Mouse (Mus musculus) lung, embryonic 16.5 days (tissue): ENCODE measurements at regions not wholly inside any gene's neighbourhood (a gene's known extent, or its start where the extent isn't known, plus 50 kb on each side); places are given as distances from the start of the nearest gene placed in this dataset.
A peak's percentile ranks its signal among the peaks of the same experiment; 100 is the strongest.

ENCODE experiments used
- ATAC-seq: fragments of 200-750 bp; cut with Nextera tagmentation; 2 replicates; pipeline ENCODE4 v1.8.0; 2017; ENCODE audit warnings: low read depth, mild to moderate bottlenecking, moderate library complexity
- H3K27ac ChIP-seq: fragments of 300-500 bp; sonication (generic); 2 replicates; pipeline ENCODE4 v1.5.1; 2014; ENCODE audit warnings: mild to moderate bottlenecking, control low read depth, low read length
- H3K27me3 ChIP-seq: fragments of 300-500 bp; sonication (generic); 2 replicates; pipeline ENCODE4 v1.6.1; 2014; ENCODE audit warnings: low read depth, low read length, mixed read lengths; ENCODE audit not compliant: control insufficient read depth, insufficient read depth
- H3K36me3 ChIP-seq: fragments of 300-500 bp; sonication (generic); 2 replicates; pipeline ENCODE4 v1.6.1; 2014; ENCODE audit warnings: low read length; ENCODE audit not compliant: control insufficient read depth, insufficient read depth
- H3K4me1 ChIP-seq: fragments of 300-500 bp; sonication (generic); replicated peaks from 2 replicates; pipeline ENCODE4 v1.6.1; 2014; ENCODE audit warnings: low read length, mixed read lengths; ENCODE audit not compliant: control insufficient read depth, insufficient read depth
- H3K4me2 ChIP-seq: fragments of 300-500 bp; sonication (generic); 2 replicates; pipeline ENCODE4 v1.6.1; 2014; ENCODE audit warnings: low read depth, low read length, control low read depth
- H3K4me3 ChIP-seq: fragments of 300-500 bp; sonication (generic); 2 replicates; pipeline ENCODE4 v1.5.1; 2014; ENCODE audit warnings: mild to moderate bottlenecking, low read length, control low read depth
- H3K9ac ChIP-seq: fragments of 300-500 bp; sonication (generic); 2 replicates; pipeline ENCODE4 v1.6.1; 2014; ENCODE audit warnings: low read length, control low read depth
- H3K9me3 ChIP-seq: fragments of 300-500 bp; sonication (generic); 2 replicates; pipeline ENCODE4 v1.6.1; 2016; ENCODE audit warnings: low read length; ENCODE audit not compliant: control insufficient read depth
- WGBS: fragments of 180-500 bp; shearing (Covaris S2); extraction: QIAGEN DNeasy Blood & Tissue Kit; methylation state at CpG from one replicate; pipeline ENCODE4 v1.1.7; 2014; 5-methylcytosine and 5-hydroxymethylcytosine counted together

DNA sequence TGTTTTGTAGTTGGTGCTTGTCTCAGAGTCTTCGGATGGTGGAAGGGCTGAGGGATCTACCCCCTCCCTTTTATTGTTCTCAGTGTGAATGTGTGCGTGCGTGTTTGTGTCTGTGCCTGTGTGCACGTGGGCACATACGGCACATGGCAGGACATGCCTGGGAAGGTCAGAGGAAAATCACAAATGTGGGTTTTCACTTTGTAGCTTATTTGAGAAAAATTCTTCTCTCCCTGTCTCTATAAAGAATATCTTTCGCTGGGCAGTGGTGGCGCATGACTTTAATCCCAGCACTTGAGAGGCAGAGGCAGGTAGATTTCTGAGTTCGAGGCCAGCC is 73.5 kb upstream of the Klf13 start:
- no peak for ATAC-seq
- H3K4me2 ChIP-seq = no peak overlapping the region
- no peaks in the 10 kb centered on the region for H3K4me1 ChIP-seq
- H3K27me3 ChIP-seq = no peaks in the 10 kb centered on the region
- WGBS = 79% methylated on average over 8 of the region's 8 CpGs
- no peaks in the 10 kb centered on the region for H3K36me3 ChIP-seq
- H3K4me3 ChIP-seq = no peak overlapping the region
- H3K9me3 ChIP-seq = no peaks in the 10 kb centered on the region
- H3K27ac ChIP-seq = no peak overlapping the region
- H3K9ac ChIP-seq = no peak overlapping the region

DNA sequence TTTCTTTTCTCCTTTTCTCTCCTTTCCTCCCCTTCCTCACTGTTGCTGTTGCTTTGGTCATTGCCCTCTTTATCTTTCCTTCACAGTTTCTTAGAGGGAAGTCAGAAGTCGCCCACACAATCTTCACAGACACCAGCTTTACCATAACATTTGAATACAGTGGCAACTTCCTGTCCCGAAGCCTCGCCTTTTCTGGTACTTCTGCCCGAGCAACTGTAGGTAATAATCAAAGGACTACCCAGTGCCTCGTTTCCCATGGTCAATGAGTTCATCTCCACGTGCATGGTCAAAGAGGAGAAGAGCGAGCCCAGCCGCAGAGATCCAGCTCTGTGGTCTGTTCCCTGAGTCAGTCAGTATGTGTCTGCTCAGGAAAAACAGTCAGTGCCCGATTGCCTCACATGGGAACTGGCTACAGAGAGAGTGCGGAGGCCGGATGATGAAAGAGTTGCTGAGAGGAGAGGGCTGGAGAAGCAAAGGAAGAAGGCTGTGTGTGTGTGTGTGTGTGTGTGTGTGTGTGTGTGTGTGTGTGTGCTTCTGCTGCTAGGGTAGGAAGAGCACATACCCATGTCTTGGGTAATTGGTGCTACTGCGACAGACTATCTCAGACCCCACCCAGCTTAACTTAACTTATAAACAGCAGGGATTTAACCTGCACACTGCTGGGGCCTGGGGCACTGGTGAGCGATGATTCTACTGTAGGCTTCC is 73.0 kb upstream of the Klf13 start:
- H3K36me3 ChIP-seq = no peaks in the 10 kb centered on the region
- ATAC-seq = peak; percentile 72
- no peak overlapping the region for H3K4me2 ChIP-seq
- H3K27me3 ChIP-seq = no peaks in the 10 kb centered on the region
- H3K9me3 ChIP-seq = no peaks in the 10 kb centered on the region
- WGBS = 33% methylated on average over 13 of the region's 13 CpGs
- no peak overlapping the region for H3K4me3 ChIP-seq
- no peak overlapping the region for H3K27ac ChIP-seq
- no peaks in the 10 kb centered on the region for H3K4me1 ChIP-seq
- no peak overlapping the region for H3K9ac ChIP-seq

DNA sequence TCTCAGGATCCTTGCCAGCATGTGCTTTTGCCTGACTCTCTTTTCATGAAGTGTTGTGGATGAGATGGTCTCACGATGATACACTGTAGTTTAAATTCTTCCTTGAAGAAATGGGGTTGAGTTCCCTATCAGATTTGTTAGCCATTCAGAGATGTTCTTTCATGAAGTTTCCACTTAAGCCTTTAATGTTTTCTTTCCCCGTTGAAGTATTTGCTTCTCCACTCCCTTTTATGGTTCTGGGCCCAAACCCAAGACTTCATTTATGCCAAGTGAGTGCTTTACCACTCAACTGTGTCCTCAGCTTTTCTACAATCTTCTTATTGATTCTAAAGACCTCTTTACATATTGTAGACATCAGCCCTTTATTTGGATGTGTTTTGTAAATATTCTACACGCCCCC is 71.9 kb upstream of the Klf13 start:
- Histone ChIP-seq H3K36me3 (no peaks in the 10 kb centered on the region), H3K4me3 (no peak overlapping the region), H3K27me3 (no peaks in the 10 kb centered on the region), H3K4me2 (no peak overlapping the region), H3K9me3 (no peaks in the 10 kb centered on the region), H3K27ac (no peak overlapping the region), H3K4me1 (no peaks in the 10 kb centered on the region), H3K9ac (no peak overlapping the region)
- 46% methylated on average over 3 of the region's 3 CpGs for WGBS
- ATAC-seq = no peak

DNA sequence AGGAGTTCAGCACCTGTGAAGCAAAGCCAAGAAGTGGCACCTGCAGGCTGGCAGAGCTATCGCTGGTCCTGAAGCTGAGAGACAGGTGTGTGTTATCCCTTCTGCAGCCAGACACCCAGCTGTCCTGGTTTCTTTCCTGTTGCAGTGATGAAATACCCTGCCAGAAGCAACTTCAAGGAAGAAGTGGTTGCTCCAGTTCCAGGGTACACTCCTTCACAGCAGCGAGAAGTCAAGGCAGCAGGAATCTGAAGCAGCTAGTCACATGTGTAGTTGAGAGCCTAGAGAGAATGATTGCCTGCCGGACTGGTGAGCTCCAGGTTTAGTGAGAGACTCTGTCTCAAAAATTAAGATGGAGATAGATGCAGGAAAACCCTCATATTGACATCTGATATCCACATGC is 69.1 kb upstream of the Klf13 start:
- no peak for ATAC-seq
- 53% methylated on average over 3 of the region's 3 CpGs for WGBS
- H3K4me2 ChIP-seq = no peak overlapping the region
- no peaks in the 10 kb centered on the region for H3K4me1 ChIP-seq
- no peak overlapping the region for H3K27ac ChIP-seq
- H3K4me3 ChIP-seq = no peak overlapping the region
- H3K9ac ChIP-seq = no peak overlapping the region
- H3K27me3 ChIP-seq = no peaks in the 10 kb centered on the region
- no peaks in the 10 kb centered on the region for H3K9me3 ChIP-seq
- H3K36me3 ChIP-seq = no peaks in the 10 kb centered on the region

DNA sequence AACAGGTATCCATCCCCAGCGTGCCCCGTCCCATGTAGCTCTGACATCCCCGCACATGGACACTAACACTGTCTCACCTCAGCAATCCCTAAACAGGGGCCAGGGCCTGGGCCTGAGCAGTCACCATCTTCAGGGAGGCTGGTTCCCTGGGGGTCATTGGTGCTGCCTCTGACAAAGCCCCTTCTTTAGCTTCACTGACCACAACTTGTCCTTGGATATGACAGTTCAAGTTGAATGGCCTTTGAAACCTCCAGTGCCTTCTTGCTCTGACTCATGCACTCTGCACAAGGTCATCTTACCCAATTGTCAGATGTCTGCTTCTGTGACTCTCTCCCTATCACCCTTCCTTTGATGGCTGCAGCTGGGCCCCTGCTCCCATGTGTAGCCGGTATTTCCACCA is 68.2 kb upstream of the Klf13 start:
- H3K36me3 ChIP-seq = no peaks in the 10 kb centered on the region
- WGBS = 82% methylated on average over 4 of the region's 4 CpGs
- H3K27me3 ChIP-seq = no peaks in the 10 kb centered on the region
- H3K9me3 ChIP-seq = no peaks in the 10 kb centered on the region
- H3K4me3 ChIP-seq = no peak overlapping the region
- H3K4me1 ChIP-seq = no peaks in the 10 kb centered on the region
- no peak overlapping the region for H3K9ac ChIP-seq
- H3K4me2 ChIP-seq = no peak overlapping the region
- no peak for ATAC-seq
- no peak overlapping the region for H3K27ac ChIP-seq

DNA sequence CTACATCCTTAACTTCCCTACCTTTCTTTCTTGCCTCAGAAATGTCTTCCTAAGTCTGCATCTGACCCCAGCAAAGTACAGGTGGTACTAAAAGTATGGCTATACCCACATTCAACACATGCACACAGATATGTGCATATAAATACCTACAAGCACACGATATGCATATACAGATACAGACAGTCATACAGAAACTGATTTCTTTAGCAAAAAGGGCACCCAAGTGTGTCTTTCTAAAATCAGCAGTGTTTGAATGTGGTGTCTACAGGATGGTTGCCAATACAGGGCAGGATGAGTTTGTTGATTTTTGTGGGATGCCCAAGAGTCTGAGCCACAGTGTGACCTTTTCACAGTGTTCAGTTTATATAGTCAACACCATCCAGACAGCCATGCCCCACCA is 67.0 kb upstream of the Klf13 start:
- Histone ChIP-seq H3K9me3 (no peaks in the 10 kb centered on the region), H3K27ac (no peak overlapping the region), H3K4me3 (no peak overlapping the region), H3K4me2 (no peak overlapping the region), H3K36me3 (no peaks in the 10 kb centered on the region), H3K27me3 (no peaks in the 10 kb centered on the region), H3K9ac (no peak overlapping the region), H3K4me1 (no peaks in the 10 kb centered on the region)
- WGBS = 77% methylated on average over 1 of the region's 1 CpGs
- no peak for ATAC-seq

DNA sequence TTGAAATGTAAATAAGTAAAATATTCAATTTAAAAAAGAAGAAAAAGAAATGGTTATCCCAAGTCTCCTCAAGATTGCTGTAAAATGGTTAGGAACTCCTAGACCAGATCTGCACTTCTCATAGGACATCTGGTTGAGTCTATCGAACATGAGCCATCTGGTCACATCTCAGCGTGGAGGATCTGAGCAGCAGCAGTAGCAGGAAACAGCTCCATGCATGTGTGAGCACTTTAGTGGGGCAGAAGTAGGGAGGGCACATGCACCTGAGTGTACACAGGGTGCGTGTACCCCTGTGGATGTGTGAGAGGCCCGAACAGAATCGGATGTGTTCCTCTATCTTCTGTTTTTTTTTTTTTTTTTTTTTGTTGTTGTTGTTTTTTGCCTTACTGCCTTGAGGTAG is 65.2 kb upstream of the Klf13 start:
- H3K4me2 ChIP-seq = no peak overlapping the region
- H3K36me3 ChIP-seq = no peaks in the 10 kb centered on the region
- no peak overlapping the region for H3K27ac ChIP-seq
- 89% methylated on average over 5 of the region's 5 CpGs for WGBS
- H3K4me1 ChIP-seq = peaks cover 11% of the 10 kb centered on the region; the same call in 1 of the 2 replicates
- no peak for ATAC-seq
- no peaks in the 10 kb centered on the region for H3K9me3 ChIP-seq
- H3K9ac ChIP-seq = no peak overlapping the region
- H3K4me3 ChIP-seq = no peak overlapping the region
- H3K27me3 ChIP-seq = no peaks in the 10 kb centered on the region

DNA sequence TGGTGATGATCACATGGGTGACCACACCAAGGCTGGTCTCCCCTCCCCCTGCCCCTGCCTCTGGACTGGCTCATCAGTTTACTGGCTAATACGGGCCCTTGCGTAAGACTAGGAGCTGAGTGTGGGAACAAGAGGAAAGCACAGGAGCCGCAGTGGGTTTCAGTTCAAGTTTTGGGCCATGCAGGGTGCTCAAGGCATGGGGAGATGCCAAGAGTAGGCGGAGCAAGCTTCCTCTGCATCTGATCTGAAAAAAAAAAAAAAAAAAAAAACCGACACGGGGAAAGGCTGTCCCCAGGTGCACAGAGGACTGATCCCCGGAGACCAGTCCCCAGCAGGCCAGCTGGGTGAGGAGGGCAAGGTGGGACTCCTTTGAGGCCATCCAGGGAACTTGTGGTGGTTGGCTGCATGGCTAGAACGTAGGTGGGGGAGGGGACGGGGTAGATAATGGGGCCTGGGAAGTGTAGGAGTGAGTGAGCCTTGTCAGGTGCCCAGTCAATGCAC is 62.9 kb upstream of the Klf13 start:
- ATAC-seq = peak; percentile 40; the same call in 1 of the 2 replicates
- Histone ChIP-seq H3K4me3 (no peak overlapping the region), H3K9ac (no peak overlapping the region), H3K27me3 (no peaks in the 10 kb centered on the region), H3K9me3 (no peaks in the 10 kb centered on the region), H3K36me3 (no peaks in the 10 kb centered on the region), H3K27ac (no peak overlapping the region), H3K4me2 (no peak overlapping the region), H3K4me1 (peaks cover 12% of the 10 kb centered on the region; the same call in 1 of the 2 replicates)
- WGBS = 61% methylated on average over 9 of the region's 9 CpGs

DNA sequence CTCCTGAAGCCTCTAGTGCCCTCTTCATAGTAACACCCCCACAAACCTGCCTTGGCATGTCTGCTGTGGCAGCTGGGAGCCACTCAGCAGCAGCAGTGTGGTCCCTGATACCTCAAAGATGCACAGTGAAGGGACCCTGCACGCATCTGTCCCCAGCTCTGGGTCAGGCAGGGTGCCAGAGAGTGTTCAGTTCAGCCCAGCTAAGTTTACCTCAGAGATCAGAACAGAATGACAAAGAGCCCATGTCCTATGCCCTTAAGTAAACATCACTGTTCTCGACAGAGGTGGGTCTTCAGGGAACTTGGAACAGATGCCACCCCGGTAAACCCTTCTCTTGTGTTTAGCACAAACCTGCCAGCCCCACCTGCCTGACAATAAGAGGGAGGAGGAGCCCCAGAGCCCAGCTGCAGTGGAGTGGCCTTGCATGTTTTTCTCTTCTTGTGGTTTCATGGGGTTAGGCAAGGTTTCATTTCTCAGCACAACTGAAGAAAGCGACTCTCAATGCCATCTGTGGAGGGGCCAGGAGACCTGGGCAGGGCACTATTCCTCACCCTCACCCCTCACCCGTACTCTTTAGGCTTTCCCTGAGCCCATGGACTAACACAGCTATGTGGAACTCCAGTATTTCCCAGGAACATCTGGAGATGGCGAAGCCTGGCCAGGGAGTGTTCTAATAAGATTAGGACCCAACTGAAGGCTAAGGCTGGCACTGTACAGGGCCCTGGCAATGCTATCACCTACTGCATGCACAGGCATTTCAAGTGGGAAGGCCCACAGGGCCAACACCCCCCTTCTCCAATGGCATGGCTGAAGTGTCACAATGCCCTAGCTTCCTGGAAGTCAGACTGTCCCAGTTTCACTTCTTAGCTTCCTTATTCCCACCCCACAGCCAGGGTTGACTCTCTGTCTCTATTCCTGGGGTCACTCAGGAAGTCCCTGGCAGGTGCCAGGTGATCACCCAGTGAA is 60.6 kb upstream of the Klf13 start:
- peaks cover 12% of the 10 kb centered on the region; the same call in 1 of the 2 replicates for H3K4me1 ChIP-seq
- 37% methylated on average over 6 of the region's 6 CpGs for WGBS
- no peak overlapping the region for H3K4me2 ChIP-seq
- H3K4me3 ChIP-seq = no peak overlapping the region
- no peaks in the 10 kb centered on the region for H3K27me3 ChIP-seq
- no peaks in the 10 kb centered on the region for H3K9me3 ChIP-seq
- ATAC-seq = peak; percentile 72
- H3K36me3 ChIP-seq = no peaks in the 10 kb centered on the region
- peak overlapping the region; percentile 33 for H3K27ac ChIP-seq
- no peak overlapping the region for H3K9ac ChIP-seq
